Mouse (Mus musculus): ENCODE measurements around the gene Hnrnpf. TPM values are rescaled to one million over a fixed set of nuclear protein-coding genes. Genes with fewer than 3 reads are reported as not detected.

Gene Hnrnpf
- total and polyA plus RNA-seq, 3 experiments = 598 to 1,196 (median 790) TPM

DNA sequence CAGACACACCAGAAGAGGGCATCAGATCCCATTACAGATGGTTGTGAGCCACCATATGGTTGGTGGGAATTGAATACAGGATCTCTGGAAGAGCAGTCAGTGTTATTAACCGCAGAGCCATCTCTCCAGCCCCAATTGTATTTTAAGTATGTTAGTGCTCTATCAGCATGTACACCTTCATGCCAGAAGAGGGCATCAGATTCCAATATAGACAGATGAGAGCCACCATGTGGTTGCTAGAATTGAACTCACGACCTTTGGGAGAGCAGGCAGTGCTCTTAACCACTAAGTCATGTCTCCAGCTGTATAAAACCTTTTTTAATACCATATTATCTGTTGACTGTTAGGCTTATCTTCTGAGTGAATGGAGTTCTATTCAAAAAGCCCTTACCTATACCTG, 48.4 kb upstream of the Hnrnpf start:
- Histone ChIP-seq H3K9ac (ENCODE audit: insufficient read depth, low read depth) (no peak overlapping the region), H3K4me1 (ENCODE audit: control insufficient read depth in 1 of 2, insufficient read depth in 2 of 2) (peaks cover 0 to 13% of the 10 kb centered on the region in 2 experiments; a peak in 2 of 4 replicates), H3K27me3 (replicated peaks) (no peaks in the 10 kb centered on the region), H3K4me3 (replicated peaks in 1 of 3; ENCODE audit: low read depth in 2 of 3, low read length in 2 of 3, poor library complexity in 1 of 3) (no peak overlapping the region), H3K27ac (ENCODE audit: insufficient read depth, low read depth) (no peak overlapping the region), H3K36me3 (replicated peaks in 1 of 2; ENCODE audit: control insufficient read depth in 1 of 2, insufficient read depth in 1 of 2, low read length in 1 of 2) (peaks cover 0 to 5% of the 10 kb centered on the region in 2 experiments), H3K4me2 (ENCODE audit: insufficient read depth, low read depth, poor library complexity, severe bottlenecking) (no peak overlapping the region), H3K9me3 (replicated peaks; ENCODE audit: low read length) (no peaks in the 10 kb centered on the region), H3K79me2 (replicated peaks; ENCODE audit: control insufficient read depth, extremely low read depth, insufficient read depth, poor library complexity, severe bottlenecking) (no peaks in the 10 kb centered on the region)
- dilution Hi-C loops (cut with MboI; ENCODE audit: extremely low pct_ligation_motif_present, extremely low pct_unique_long_range_greater_than_20kb, low sequenced_read_pairs) = no loop called here
- in situ Hi-C loops (cut with MboI; ENCODE audit: low pct_ligation_motif_present, low pct_unique_long_range_greater_than_20kb, low sequenced_read_pairs) = no loop called here
- TF ChIP-seq RAD21 (IDR thresholded peaks at IDR 0.05; ENCODE audit: low read depth, low read length) (peak; percentile 46), MAZ (IDR thresholded peaks at IDR 0.05; ENCODE audit: low read depth, low read length) (no peak), TCF12 (IDR thresholded peaks at IDR 0.05; ENCODE audit: low read depth, low read length) (no peak), JUN (IDR thresholded peaks at IDR 0.05; ENCODE audit: insufficient read depth, low read depth, low read length) (no peak), RCOR1 (conservative IDR thresholded peaks at IDR 0.05; ENCODE audit: low read depth, low read length) (no peak), E2F4 (IDR thresholded peaks at IDR 0.05; ENCODE audit: insufficient replicate concordance, low read depth, low read length) (no peak), MAX (IDR thresholded peaks at IDR 0.05; ENCODE audit: low read length) (no peak), ZC3H11A (IDR thresholded peaks at IDR 0.05; ENCODE audit: low read depth, low read length) (no peak), ETS1 (conservative IDR thresholded peaks at IDR 0.05; ENCODE audit: low read depth, low read length) (no peak), CTCF (conservative IDR thresholded peaks at IDR 0.05 in 1 of 2, IDR thresholded peaks at IDR 0.05 in 1 of 2; ENCODE audit: low read depth in 2 of 2, low read length in 2 of 2) (peak in 1 of 2 experiments; percentile 71; a peak in 2 of 4 replicates), MYC (IDR thresholded peaks at IDR 0.05; ENCODE audit: low read depth, low read length) (peak; percentile 67; the same call in 1 of the 2 replicates), ZKSCAN1 (IDR thresholded peaks at IDR 0.05; ENCODE audit: borderline replicate concordance, low read depth, low read length) (no peak), SMC3 (IDR thresholded peaks at IDR 0.05; ENCODE audit: low read depth, low read length) (peak; percentile 36)
- peak; percentile 34 for DNase-seq (ENCODE audit: extremely low read depth)

- TF ChIP-seq POLR2AphosphoS2 (IDR thresholded peaks at IDR 0.05; ENCODE audit: low read depth, low read length) = no peak
- TF ChIP-seq MAFK (IDR thresholded peaks at IDR 0.05; ENCODE audit: insufficient replicate concordance, low read length) = no peak
- no peak for TF ChIP-seq POLR2A (IDR thresholded peaks at IDR 0.05; ENCODE audit: low read depth, low read length)
- no peak for TF ChIP-seq EP300 (IDR thresholded peaks at IDR 0.05; ENCODE audit: low read length)
- TF ChIP-seq PAX5 (IDR thresholded peaks at IDR 0.05; ENCODE audit: low read length) = no peak
- no peak for TF ChIP-seq RCOR1 (conservative IDR thresholded peaks at IDR 0.05; ENCODE audit: low read depth, low read length)
- TF ChIP-seq JUN (IDR thresholded peaks at IDR 0.05; ENCODE audit: insufficient read depth, low read depth, low read length) = no peak
- TF ChIP-seq E2F4 (IDR thresholded peaks at IDR 0.05; ENCODE audit: insufficient replicate concordance, low read depth, low read length) = no peak
- TF ChIP-seq ZNF384 (IDR thresholded peaks at IDR 0.05; ENCODE audit: low read depth, low read length) = no peak
- TF ChIP-seq BHLHE40 (IDR thresholded peaks at IDR 0.05; ENCODE audit: low read depth, low read length) = no peak
- no peak for TF ChIP-seq MAZ (IDR thresholded peaks at IDR 0.05; ENCODE audit: low read depth, low read length)
- TF ChIP-seq KAT2A (IDR thresholded peaks at IDR 0.05; ENCODE audit: insufficient replicate concordance, low read length) = no peak
- no peak for TF ChIP-seq NELFE (IDR thresholded peaks at IDR 0.05; ENCODE audit: low read depth, low read length)
- no peak for TF ChIP-seq GABPA (IDR thresholded peaks at IDR 0.05; ENCODE audit: insufficient replicate concordance, low read depth, low read length)
- no peak for TF ChIP-seq MXI1 (IDR thresholded peaks at IDR 0.05; ENCODE audit: low read depth, low read length)
- TF ChIP-seq SMC3 (IDR thresholded peaks at IDR 0.05; ENCODE audit: low read depth, low read length) = peak; percentile 42
- TF ChIP-seq CTCF (conservative IDR thresholded peaks at IDR 0.05 in 1 of 2, IDR thresholded peaks at IDR 0.05 in 1 of 2; ENCODE audit: low read depth in 2 of 2, low read length in 2 of 2) = peak in 1 of 2 experiments; percentile 63; a peak in 2 of 4 replicates
- peak; percentile 61 for TF ChIP-seq RAD21 (IDR thresholded peaks at IDR 0.05; ENCODE audit: low read depth, low read length)
- TF ChIP-seq ZKSCAN1 (IDR thresholded peaks at IDR 0.05; ENCODE audit: borderline replicate concordance, low read depth, low read length) = no peak
- no peak for TF ChIP-seq SIN3A (IDR thresholded peaks at IDR 0.05; ENCODE audit: low read length)
- no peak for TF ChIP-seq UBTF (IDR thresholded peaks at IDR 0.05; ENCODE audit: low read depth, low read length)
- TF ChIP-seq TBP (conservative IDR thresholded peaks at IDR 0.05; ENCODE audit: low read depth, low read length) = no peak
- no peak for DNase-seq (ENCODE audit: extremely low read depth)
- in situ Hi-C loops (cut with MboI; ENCODE audit: low pct_ligation_motif_present, low pct_unique_long_range_greater_than_20kb, low sequenced_read_pairs) = no loop called here
- H3K27ac ChIP-seq (ENCODE audit: insufficient read depth, low read depth) = no peak overlapping the region
- H3K4me3 ChIP-seq (replicated peaks in 1 of 3; ENCODE audit: low read depth in 2 of 3, low read length in 2 of 3, poor library complexity in 1 of 3) = no peak overlapping the region
- H3K36me3 ChIP-seq (replicated peaks in 1 of 2; ENCODE audit: control insufficient read depth in 1 of 2, insufficient read depth in 1 of 2, low read length in 1 of 2) = no peaks in the 10 kb centered on the region
- no peak overlapping the region for H3K9ac ChIP-seq (ENCODE audit: insufficient read depth, low read depth)
- no peak overlapping the region for H3K4me2 ChIP-seq (ENCODE audit: insufficient read depth, low read depth, poor library complexity, severe bottlenecking)
- H3K4me1 ChIP-seq (ENCODE audit: control insufficient read depth in 1 of 2, insufficient read depth in 2 of 2) = peaks cover 0 to 3% of the 10 kb centered on the region in 2 experiments; a peak in 2 of 4 replicates
- H3K79me2 ChIP-seq (replicated peaks; ENCODE audit: control insufficient read depth, extremely low read depth, insufficient read depth, poor library complexity, severe bottlenecking) = no peaks in the 10 kb centered on the region
- H3K27me3 ChIP-seq (replicated peaks) = no peaks in the 10 kb centered on the region
- H3K9me3 ChIP-seq (replicated peaks; ENCODE audit: low read length) = no peaks in the 10 kb centered on the region
- dilution Hi-C loops (cut with MboI; ENCODE audit: extremely low pct_ligation_motif_present, extremely low pct_unique_long_range_greater_than_20kb, low sequenced_read_pairs) = no loop called here
Observed at GRCm38 (mm10) chr6:117857990-117858389, 42.1 kb upstream of the Hnrnpf start.

Measured in CH12.LX (cell line).